Mouse (Mus musculus) kidney, adult 2 months (tissue): ENCODE measurements around the gene Cdk2.

Experiments
- CTCF ChIP-seq: fragments of 200-500 bp; conservative IDR thresholded peaks from 2 replicates; pipeline ENCODE4 v1.5.1; 2011; ENCODE audit warnings: low read depth, mild to moderate bottlenecking, control low read depth, low read length, moderate library complexity, mixed read lengths; ENCODE audit not compliant: insufficient read depth, insufficient read length
- POLR2A ChIP-seq: fragments of 200-500 bp; IDR thresholded peaks from one replicate; pipeline ENCODE4 v1.6.1; 2011; ENCODE audit warnings: low read depth, low read length, control low read depth

- TF ChIP-seq POLR2A (no peak), CTCF (no peak)
These were observed 5.2 kb downstream of the Cdk2 start for GRCm38 (mm10) chr10:128699611-128700010.
